Mouse (Mus musculus) right cerebral cortex, postnatal 10 days (tissue): ENCODE results near the gene Itsn1.

Source experiments
- DNase-seq, 2 experiments: peaks; one replicate each; pipeline ENCODE4 v3.0.0; 2021; ENCODE audit warnings: low spot score in 2 of 2

Itsn1 gene

DNA sequence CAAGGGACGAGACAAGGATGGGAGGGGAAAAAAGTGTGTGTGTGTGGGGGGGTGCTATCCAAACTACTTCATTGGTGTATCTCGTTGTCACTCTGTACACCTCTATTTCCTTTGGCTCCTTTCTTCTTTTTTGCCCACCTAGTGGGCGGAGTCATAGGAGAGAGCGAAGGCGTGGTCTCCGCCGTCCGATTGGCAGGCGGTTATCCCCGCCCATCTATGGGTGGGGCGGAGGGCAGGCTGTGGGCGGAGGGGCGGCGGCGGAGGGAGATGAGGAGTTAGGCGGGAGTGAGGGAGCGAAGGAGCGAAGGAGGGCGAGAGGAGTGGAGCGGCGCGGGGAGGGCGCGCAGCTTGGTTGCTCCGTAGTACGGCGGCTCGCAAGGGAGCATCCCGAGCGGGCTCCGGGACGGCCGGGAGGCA lies at the start of gene Itsn1:
Gene Itsn1, plus strand, starts transcription at position 216 of the 417 bp plus-strand sequence.
- DNase-seq, result peak; percentile 98 to 99

DNA sequence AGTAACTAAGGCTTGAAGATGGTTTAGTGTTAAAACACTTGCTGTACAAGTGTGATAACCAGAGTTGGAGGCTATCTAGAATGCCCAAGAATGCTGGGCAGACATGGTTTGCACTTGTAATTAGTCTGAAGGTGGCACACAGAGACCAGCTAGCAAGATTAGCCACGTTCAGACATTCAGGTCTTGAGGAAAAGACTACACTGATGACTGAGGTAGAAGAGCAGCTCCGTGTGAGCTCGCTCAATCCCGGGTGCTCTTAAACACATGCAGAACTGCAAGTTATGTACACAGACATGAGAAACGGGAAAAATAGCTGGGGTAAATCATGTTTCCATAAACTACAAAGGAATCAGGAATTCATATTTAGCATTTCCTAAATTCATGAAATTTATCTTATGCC lies 48.4 kb upstream of the Itsn1 start:
- DNase-seq, result no peak

DNA sequence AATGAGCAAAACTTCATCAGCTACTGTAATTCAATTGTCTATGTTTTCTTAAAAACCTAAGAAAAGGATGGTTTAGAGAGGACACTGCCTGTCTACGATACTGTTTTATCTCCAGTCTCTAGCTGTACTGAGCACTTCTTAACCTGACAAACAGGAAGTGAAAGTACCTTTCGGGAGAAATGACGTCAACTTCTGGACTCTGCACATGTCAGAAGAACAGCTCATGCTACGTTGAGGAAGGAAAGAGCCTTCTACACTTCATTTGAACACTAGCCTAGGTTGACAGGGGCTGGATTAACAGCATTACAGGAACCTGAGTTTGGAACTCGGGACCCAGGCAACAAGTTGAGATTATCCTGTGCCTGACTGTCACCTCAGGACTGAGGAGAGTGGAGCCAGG lies 43.6 kb upstream of the Itsn1 start:
- no peak for DNase-seq

DNA sequence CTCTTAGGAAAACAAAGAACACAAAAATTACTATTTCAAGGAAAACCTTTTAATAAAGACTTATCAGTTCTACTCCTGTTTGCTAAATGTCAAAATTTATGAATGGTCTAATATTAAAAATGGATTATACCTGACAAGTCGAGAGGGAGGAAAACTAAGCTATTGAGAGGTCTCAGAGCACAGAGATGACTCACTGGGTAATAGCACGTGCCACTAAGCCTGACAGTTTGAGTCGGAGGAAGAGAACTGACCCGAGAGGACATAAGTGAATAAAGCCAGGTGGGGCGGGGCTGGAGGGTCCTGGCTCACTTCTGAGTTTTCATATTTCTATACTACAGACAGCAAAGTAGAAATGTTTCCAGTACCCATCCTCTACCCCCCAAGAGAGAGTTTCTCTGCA lies 42.7 kb upstream of the Itsn1 start:
- DNase-seq, result no peak

DNA sequence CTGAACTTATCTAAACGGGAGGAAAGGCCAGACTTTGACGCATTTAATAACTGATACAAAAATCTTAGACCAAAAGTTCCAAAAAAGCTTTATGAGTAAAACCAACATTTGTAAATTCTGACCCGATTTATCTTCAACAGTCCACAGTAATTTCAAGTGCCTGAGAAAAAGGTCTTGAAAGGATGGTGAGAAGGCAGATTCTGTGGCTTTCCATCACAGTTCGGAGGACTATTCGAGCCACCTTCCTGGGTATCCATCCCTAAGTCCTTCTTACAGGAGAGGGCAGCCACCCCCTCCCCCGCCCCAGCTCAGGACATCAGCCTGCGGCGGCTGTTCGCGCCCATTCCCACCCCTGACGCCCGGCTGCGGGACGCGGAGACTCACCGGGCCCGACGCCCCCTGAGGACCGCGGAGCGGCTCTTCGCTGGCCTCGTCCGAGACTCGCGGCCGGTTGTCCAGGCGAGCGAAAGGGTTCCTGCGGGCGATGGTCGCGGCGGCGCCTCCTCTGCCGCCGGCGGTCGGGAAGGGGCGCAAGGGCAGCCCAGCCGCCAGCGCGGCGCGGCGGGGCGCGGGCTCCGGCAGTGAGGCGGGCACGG lies 41.0 kb upstream of the Itsn1 start:
- DNase-seq, result peak in 1 of 2 experiments; percentile 52

DNA sequence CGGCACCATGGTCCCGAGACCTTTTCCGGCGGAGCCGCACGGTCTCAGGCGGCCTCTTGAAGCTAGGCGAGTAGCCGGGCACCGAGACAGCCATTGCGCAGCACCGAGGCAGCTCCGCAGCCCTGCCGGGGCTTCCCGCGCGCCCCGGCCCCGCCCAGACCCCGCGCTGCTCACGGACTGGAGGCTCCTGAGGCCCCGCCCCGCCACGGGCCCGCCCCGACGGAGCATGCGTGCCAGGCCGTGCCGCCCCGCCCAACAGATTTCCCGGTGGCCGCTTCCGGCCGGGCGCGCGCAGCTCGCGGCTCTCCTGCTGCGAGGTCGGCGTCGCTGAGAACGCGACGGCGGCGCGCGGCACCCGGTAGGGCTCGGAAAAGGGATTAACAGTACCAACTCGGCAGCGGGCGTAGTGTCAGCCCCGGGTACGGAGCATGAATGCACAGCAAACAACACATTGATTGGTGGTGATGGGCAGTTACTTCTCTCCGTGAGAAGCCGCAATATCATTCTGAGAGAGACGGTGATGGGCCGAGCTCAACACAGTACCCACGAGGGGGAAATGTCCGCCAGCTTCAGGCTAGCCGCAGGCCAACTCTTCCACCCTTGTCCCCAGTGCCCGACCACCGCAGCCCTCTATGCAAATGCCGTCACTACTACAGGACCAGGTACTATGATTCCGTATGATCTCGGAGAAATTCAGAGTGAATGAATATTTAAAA lies 40.3 kb upstream of the Itsn1 start, which contains the start of gene Donson:
Gene Donson, minus strand, starts transcription at position 152 of the 716 bp plus-strand sequence.
- DNase-seq, result peak; percentile 95 to 96

DNA sequence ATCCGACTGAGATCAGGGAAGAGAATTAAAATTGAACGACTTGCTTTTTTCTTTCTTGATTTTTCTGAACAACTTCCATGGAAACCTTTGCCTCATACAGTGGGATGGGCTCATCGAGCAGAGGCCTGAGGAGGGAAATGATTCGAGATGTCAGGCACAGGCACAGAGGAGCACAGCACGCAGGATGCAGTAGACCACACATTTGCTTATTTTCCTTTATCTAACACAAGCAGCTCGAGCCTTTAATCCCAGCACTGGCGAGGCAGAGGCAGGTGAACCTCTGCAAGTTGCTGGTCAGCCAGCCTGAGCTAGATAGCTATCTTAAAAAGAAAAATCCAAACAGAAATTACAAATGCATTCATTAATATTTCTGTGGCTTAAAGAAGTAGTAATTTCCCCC lies 39.3 kb upstream of the Itsn1 start:
- no peak for DNase-seq

DNA sequence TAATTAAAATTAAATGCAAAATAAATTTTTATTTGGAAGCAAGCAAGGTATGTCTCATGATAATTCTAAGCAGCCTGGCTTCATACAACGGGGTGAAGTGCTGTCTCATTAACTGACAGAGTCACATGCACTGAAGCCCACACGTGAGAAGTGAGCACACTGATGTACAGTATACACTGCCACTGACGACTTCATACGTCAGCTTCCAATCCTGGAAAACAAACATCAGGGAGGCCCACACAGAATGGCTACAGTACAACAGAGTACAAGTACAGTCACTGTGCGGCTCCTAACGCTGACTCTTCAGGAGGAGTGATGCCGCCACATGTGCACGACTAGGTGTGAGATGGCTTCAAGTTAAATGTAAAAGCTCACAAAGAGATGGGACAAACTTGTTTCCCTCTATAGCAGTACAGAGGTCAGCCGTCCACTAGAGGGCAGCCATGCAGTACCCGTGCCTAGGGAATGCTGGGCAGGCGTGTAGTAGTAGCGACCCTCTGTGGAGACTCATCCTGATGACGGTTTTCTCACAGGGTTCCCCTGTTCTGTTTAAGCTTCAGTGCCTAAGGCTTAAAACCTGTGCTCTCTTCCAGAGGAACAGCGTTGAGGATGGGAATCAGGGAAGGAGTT lies 34.5 kb upstream of the Itsn1 start:
- peak; percentile 81 to 86 for DNase-seq

DNA sequence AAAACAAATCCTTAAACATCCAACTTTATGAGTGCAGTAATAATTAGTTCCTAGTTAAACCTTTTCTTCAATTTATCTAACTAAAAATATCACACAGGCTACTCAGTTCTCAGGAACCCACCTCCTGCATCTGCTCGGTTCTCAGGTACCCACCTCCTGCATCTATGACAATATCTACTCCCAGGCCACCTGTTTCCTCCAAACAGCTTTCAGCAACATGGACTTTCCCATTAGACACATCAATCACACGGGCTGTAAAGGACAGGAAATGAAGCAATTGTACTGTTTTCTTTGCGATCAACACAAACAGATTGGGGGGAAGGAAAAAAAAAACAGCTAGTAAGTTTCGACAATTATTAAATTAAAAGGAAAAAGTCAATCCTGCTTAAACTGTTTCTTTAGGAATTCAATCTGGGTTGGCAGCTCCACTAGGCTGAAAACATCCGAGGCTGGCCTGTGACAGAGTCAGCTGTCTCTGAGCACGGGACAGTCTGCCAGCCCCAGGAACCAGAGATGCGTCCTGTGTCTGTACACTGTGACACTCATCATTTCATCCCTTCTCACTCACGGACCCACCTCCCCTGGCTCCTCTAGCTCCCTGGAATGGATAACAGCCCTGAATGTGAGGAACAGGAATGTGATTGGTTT lies 33.8 kb upstream of the Itsn1 start:
- no peak for DNase-seq

DNA sequence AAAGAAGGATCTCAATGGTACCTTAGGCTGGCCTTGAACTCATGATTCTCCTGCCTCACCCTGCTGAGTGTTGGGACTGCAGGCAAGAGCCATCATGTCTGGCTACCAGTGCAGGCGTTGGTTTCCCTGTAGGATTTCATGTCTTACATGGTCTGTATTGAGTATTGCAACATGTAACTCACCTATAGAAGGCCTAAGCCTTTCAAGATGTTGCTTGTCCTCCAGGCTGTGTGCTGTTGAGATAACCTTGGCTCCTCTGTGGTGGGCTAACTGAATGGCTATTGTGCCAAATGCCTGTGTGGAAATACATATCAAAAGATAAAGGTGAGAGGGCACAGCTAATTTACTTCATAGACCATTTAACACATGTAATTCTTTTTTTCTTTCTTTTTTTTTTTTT lies 30.1 kb upstream of the Itsn1 start:
- no peak for DNase-seq

DNA sequence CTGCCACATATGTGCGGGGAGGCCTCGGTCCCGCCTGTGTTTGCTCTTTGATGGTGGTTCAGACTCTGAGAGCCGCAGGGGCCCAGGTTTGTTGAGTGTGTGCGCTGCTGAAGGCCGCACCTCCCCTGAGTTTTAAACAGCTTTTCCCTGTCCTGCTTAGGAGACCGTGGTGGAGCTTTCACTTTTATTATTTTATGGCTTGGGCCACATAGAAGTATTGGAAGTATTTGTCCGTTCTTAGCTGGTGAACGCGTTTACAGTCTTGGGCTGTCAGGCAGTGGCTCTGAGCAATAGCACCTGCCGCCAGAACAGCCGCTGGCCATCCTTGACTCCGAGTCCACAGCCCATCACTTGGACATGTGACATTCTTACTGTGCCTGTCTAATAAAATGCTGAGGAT lies 27.2 kb upstream of the Itsn1 start:
- DNase-seq, result no peak

DNA sequence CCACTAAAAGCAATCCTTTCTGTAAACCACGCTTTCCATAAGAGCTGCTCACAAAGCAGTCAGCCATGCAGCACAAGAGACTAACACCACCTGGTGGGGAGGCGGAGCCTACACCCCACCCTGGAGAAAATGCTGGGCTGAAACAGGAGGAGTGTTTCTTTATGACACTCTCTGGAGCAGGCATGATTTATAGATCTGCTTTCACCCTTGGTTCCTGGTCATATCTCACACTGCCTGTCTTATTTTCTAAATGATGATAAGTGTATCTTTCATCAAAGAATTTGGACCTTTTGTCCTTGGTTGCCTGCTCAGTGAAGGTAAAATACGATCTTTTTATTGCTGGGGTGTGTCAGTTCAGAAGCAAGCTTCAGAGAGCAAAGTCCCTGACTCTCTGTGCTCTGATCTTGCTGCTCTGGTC lies 26.3 kb upstream of the Itsn1 start:
- DNase-seq, result no peak

DNA sequence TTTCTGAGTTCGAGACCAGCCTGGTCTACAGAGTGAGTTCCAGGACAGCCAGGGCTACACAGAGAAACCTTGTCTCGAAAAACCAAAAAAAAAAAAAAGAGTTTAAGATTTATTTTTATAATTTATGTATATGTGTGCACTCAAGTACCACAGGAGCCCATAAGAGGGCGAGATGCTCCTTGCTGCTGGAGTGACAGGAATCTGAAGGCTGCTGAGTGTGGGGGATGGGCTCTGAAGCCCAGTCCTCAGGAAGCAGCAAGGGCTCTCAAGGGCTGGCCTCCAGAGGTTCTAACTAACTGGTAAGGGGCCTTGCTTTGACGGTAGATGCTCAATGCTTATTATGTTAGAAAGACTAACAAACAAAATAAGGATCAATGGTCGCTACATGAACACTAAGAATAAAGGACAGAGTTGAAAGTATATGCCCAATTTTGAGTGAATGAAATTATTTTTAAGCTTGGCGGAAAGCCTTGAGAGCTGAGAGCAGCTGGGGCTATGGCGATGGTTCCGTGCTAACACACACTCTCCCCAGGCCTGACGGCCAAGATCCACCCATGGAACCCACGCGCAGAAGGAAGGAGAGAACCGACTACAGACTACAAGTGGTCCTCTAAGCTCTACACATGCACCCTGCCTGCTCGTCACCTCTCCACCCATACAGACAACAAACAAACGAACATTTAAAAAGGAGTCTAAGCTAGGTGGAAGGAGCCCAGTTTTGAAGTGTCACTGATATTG lies 24.3 kb upstream of the Itsn1 start:
- DNase-seq, result peak; percentile 51 to 61

DNA sequence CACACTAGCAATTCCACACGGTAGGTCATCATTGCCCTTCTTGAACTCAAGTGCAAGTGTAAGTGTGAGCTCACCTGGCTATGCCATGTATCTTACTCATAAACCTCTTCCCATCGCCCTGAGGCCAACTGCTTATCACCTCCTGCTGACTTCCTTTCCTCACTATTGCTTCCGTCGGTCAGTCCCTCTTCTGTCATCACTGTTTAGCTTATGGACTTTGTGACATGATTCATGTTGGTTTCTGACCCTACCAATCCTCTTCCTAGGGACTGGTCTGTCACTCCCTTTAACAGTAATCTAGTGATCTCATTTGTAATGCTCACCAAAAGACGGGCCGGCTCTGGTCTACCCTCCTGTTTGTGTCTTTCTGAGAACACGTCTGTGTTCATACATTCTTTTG lies 18.8 kb upstream of the Itsn1 start:
- DNase-seq, result no peak

DNA sequence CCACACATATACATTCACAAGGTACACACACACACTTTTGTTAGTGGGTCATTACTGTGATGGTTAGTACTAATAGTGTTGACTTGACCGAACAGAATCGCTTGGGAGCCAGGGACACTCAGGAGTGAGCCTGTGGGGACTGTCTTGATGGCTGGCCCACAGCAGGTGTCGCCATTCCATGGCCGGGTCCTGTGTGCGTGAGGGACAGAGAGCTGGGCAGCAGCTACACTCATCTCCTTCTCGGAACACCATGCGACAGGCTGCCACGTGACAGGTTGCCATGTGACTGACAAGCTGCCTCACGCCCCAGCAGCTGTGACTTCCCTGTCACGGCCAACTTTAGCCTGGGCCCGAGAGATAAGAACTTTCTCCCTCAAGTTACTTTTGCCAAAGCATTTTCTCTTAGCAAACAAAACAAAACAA lies 12.1 kb upstream of the Itsn1 start:
- DNase-seq, result no peak

DNA sequence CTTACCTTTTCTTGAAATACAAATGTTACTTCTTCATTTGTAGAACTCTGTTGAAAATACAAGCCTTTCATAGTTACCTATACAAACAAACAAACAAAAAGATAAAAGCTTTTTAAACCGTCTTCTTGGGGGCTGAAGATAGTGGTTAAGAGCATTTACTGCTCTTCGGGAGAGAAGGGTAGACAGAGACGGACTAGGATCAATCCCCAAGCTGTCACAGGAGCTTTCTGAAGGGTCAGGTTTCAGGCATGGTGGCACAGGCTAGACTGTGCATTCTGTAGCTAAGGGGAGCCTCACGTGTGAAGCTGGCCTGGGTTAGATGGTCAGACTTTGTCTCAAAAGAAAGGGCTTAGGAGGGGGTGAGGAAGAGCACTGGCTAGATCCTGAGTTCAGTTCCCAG lies 11.7 kb upstream of the Itsn1 start:
- no peak for DNase-seq

DNA sequence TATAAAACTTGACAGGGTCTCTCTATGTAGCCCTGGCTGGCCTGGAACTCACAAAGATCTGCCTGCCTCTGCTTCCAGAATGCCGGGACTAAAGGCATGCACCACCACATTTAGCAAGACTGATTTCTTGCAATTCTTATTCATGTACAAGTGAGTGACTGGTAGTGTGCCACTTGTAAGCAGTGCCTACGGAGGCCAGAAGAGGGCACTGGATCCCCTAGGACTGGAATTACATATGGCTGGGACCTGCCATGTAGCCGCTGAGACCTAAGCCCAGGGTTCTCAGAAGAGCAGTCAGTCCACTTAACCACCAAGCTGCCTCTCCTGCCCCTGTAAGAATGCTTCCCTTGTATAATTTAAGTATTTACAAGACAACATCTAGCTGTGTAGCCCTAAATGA lies 4.8 kb upstream of the Itsn1 start:
- peak in 1 of 2 experiments; percentile 54 for DNase-seq

DNA sequence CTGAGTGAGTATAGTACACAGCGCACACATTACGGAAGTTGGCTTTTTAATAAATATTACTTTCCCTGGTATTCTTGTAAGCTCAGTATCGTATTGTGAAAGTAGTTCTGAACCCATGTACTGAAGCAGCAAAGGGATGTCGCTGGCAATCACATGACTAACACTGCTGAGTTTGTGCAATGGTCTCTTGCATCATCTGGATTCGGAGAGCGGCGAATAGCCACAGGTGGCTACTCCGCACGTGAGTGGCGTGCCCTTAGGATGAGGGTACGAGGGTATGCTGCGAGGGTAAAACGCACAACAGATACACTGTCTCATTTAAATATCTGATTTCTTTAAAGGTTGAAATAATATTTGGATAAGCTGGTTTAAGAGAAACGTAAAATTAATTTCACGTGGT lies 1.6 kb upstream of the Itsn1 start:
- DNase-seq, result no peak

DNA sequence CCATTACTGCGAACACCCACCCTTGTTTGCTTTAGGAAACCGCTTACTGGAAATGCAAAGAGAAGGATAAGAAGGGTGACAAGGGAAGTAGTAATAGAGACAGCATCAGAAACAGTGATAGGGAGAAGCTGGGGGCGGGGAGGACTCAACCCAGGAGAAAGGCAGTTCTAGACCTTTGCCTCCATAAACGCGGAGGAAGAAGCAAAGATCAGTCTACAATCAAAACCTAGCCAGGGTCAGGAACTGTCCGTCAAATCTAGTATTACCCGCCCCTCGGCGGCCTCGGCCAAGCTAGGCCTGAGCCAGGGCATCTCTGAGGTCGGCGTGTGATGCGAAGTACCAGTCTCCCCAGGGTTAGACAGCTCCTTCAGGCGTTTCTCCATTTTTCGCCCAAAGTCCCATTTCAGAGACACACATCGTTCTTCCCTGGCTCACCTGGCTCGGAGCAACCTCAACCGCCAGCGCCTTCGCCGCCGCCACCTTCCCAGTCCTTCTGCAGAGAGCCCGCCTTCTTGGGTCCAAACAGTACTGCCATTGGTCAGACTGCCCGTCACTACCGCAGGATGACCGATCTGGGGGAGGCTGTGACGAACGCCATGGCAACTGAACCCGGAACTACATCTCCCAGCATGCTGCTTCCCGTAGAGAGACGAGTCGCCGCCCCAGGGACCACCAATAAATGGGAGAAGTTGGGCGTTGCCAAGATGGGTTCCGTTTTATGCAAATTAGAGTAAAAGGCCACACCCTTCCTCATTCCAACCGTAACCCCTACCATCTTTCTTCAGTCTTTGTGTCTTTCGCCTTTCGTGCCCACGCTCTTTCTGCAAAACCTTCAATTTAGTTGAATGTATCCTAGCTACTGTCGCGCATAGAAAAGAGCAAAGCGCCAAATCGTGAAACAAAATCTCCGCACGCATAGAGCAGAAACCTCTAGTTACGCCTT lies 687 bp upstream of the Itsn1 start, which contains the start of gene Cryzl1:
Gene Cryzl1, minus strand, starts transcription at position 853 of the 943 bp plus-strand sequence.
- peak; percentile 99 to 100 for DNase-seq

DNA sequence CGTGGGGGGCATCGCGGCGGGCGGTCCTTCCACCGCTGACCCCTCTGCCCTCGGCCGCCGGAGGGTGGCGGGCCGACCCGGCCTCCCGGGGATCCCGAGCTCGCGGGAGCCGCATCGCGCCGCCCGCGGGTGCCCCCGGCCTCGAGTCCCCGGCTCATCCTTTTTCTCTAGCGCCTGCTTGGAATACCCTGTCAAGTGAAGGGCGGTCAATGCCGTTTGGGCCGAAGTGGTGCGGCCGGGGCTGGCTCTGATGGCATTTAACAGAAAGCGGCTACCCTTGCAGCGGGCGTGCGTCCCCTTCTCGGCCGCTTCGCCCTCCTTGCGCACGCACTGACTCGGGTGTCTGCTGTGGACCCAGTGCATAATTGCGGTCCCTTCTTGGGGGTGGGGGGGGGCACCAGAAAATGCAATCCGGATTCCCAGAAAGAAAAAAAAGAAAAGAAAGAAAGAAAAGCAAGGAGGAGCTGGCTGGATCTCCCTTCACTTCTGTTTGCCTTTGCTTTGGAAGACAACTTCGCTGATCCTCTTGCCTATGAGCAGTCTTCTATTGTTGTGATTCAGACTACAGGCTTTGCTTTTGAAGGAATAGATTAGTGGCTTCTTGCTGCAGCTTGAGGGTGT lies 850 bp downstream of the Itsn1 start:
- DNase-seq, result peak; percentile 50 to 62
